In the genomic region with DNA sequence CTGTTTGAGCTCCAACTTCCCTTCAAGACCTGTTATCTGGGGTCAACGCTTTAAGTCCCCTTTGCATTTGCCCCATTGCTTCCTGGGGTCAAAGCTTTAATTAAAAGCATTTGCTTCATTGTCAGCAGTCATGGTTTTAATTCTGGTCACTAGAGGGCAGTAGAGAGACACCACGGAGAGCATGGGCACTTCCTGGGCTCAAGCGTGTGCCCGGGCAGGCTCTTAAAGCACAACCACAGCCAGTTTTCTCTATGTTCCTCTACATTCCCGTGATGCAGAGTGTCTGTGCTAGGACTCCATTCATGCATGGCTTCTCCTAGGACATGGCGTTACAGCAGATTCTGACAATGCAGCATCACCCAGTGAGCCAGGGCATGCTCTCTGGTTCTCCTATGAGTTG, we compare ENCODE assay signal across 8 mouse cellular contexts.
DNase-seq lines count a peak whose midpoint lies in the region; ATAC-seq lines count a peak whose summit lies in the region.
"Had no signal": no experiment of that assay in that cellular context is flagged by ENCODE, and none has a peak within 500 bp of the region (broad histone marks: within the 10 kb centered on the region; RNA-seq: fewer than 3 reads in every experiment).

No protein-coding gene starts in this region.

- no peaks in the 10 kb centered on the region for H3K36me3 ChIP-seq in midbrain, embryonic 12.5 days
- no peaks in the 10 kb centered on the region for H3K36me3 ChIP-seq in midbrain, embryonic 15.5 days (replicated peaks)
- H3K36me3 ChIP-seq: hindbrain, embryonic 15.5 days had no signal

- no peak overlapping the region for H3K27ac ChIP-seq in midbrain, embryonic 12.5 days (replicated peaks)
- no peak overlapping the region for H3K27ac ChIP-seq in midbrain, embryonic 15.5 days
- H3K27ac ChIP-seq: hindbrain, embryonic 15.5 days had no signal

- 0 out of 2 replicates have a peak, but pooled peaks have one; percentile 41 for ATAC-seq in midbrain, embryonic 12.5 days (ENCODE audit: low FRiP score, low read depth)
- ATAC-seq in midbrain, embryonic 15.5 days (replicated peaks), result no peak

- no peak overlapping the region for H3K9ac ChIP-seq in midbrain, embryonic 12.5 days (replicated peaks)
- H3K9ac ChIP-seq in midbrain, embryonic 15.5 days, result no peak overlapping the region
- H3K9ac ChIP-seq: hindbrain, embryonic 15.5 days had no signal

- DNase-seq in Muller cell, postnatal 12 days (ENCODE audit: inconsistent ontology term), result peak; percentile 17
- peak; percentile 34 for DNase-seq in c-Kit-positive CD71-positive TER-119-positive erythroid progenitor cells, embryonic 14.5 days (ENCODE audit: low spot score)
- DNase-seq in heart, postnatal 10 days, result peak; percentile 27 to 55
- DNase-seq in left cerebral cortex, adult 11 months (ENCODE audit: low spot score), result peak; percentile 25
- peak; percentile 41 for DNase-seq in retina, adult 2 months (ENCODE audit: low read depth, low spot score)

- intact Hi-C loops in heart, postnatal 10 days (cut with DNase I), result loop anchor here (5.0 kb wide), 1 partner anchor 199 kb away; no protein-coding TSS in a partner anchor

- H3K4me2 ChIP-seq in midbrain, embryonic 12.5 days (replicated peaks), result no peak overlapping the region
- no peak overlapping the region for H3K4me2 ChIP-seq in midbrain, embryonic 15.5 days
- H3K4me2 ChIP-seq: hindbrain, embryonic 15.5 days had no signal

- H3K4me1 ChIP-seq in midbrain, embryonic 12.5 days, result no peaks in the 10 kb centered on the region
- H3K4me1 ChIP-seq in midbrain, embryonic 15.5 days, result no peaks in the 10 kb centered on the region
- H3K4me1 ChIP-seq: hindbrain, embryonic 15.5 days had no signal

- no peaks in the 10 kb centered on the region for H3K27me3 ChIP-seq in midbrain, embryonic 12.5 days
- H3K27me3 ChIP-seq in midbrain, embryonic 15.5 days (replicated peaks), result no peaks in the 10 kb centered on the region
- H3K27me3 ChIP-seq: hindbrain, embryonic 15.5 days had no signal

- no peaks in the 10 kb centered on the region for H3K9me3 ChIP-seq in midbrain, embryonic 12.5 days
- H3K9me3 ChIP-seq in midbrain, embryonic 15.5 days, result no peaks in the 10 kb centered on the region
- H3K9me3 ChIP-seq: hindbrain, embryonic 15.5 days had no signal

- H3K4me3 ChIP-seq in midbrain, embryonic 12.5 days, result no peak overlapping the region
- no peak overlapping the region for H3K4me3 ChIP-seq in midbrain, embryonic 15.5 days
- H3K4me3 ChIP-seq: hindbrain, embryonic 15.5 days had no signal

- WGBS in midbrain, embryonic 12.5 days, result 50% methylated on average over 6 of the region's 6 CpGs
- WGBS in midbrain, embryonic 15.5 days, result 47% methylated on average over 6 of the region's 6 CpGs
